Comparison of ENCODE assay signal across 18 mouse cellular contexts in genomic region chr13:17779923-17780322, GRCm38 (mm10).
"Had no signal": no experiment of that assay in that cellular context is flagged by ENCODE, and none has a peak within 500 bp of the region (broad histone marks: within the 10 kb centered on the region; RNA-seq: fewer than 3 reads in every experiment).

No protein-coding gene starts in this region.

- H3K27me3 ChIP-seq: kidney, embryonic 15.5 days; liver, embryonic 13.5 days; megakaryocyte, embryonic 14.5 days; midbrain, embryonic 13.5 days; neural tube, embryonic 13.5 days; stomach, embryonic 15.5 days had no signal

- H3K36me3 ChIP-seq: midbrain, embryonic 13.5 days; stomach, embryonic 15.5 days had no signal

- H3K27ac ChIP-seq: kidney, embryonic 15.5 days; liver, embryonic 13.5 days; midbrain, embryonic 10.5 days; midbrain, embryonic 13.5 days; neural tube, embryonic 13.5 days; stomach, embryonic 15.5 days had no signal

- DNase-seq: kidney, adult 8-10 months; kidney, postnatal 10 days; kidney, postnatal 36 days; liver, embryonic 13.5 days; lung, adult 2 months; lung, postnatal 14 days; lung, postnatal 4 days; right cerebral cortex, postnatal 14 days; right cerebral cortex, postnatal 4 days; thymus, postnatal 36 days had no signal

- H3K9me3 ChIP-seq: kidney, embryonic 15.5 days; liver, embryonic 13.5 days; megakaryocyte, embryonic 14.5 days; midbrain, embryonic 10.5 days; midbrain, embryonic 13.5 days; neural tube, embryonic 13.5 days had no signal

- H3K4me3 ChIP-seq: kidney, embryonic 15.5 days; liver, embryonic 13.5 days; megakaryocyte, embryonic 14.5 days; midbrain, embryonic 10.5 days; midbrain, embryonic 13.5 days; myocyte; neural tube, embryonic 13.5 days; stomach, embryonic 15.5 days had no signal

- H3K4me1 ChIP-seq: kidney, embryonic 15.5 days; midbrain, embryonic 10.5 days; neural tube, embryonic 13.5 days; stomach, embryonic 15.5 days had no signal

- ATAC-seq: midbrain, embryonic 13.5 days; midbrain, embryonic 16.5 days had no signal

- H3K4me2 ChIP-seq: kidney, embryonic 15.5 days; liver, embryonic 13.5 days; midbrain, embryonic 13.5 days; neural tube, embryonic 13.5 days; stomach, embryonic 15.5 days had no signal

- H3K9ac ChIP-seq: kidney, embryonic 15.5 days; liver, embryonic 13.5 days; midbrain, embryonic 13.5 days; neural tube, embryonic 13.5 days; stomach, embryonic 15.5 days had no signal
